Mouse (Mus musculus) neural tube, embryonic 14.5 days (tissue): ENCODE measurements at regions not wholly inside any gene's neighbourhood (a gene's known extent, or its start where the extent isn't known, plus 50 kb on each side); places are given as distances from the start of the nearest gene placed in this dataset.

Experiments used
- ATAC-seq: fragments of 200-750 bp; cut with Nextera tagmentation; 2 replicates; pipeline ENCODE4 v1.8.0; 2017; ENCODE audit warnings: low read depth, mild to moderate bottlenecking, moderate TSS enrichment, moderate library complexity
- H3K27ac ChIP-seq: fragments of 300-500 bp; sonication (generic); 2 replicates; pipeline ENCODE4 v1.5.1; 2014; ENCODE audit warnings: low read depth, mild to moderate bottlenecking, control low read depth, low read length, moderate library complexity, mixed read lengths
- H3K27me3 ChIP-seq: fragments of 300-500 bp; sonication (generic); 2 replicates; pipeline ENCODE4 v1.6.1; 2014; ENCODE audit warnings: low read length; ENCODE audit not compliant: control insufficient read depth, insufficient read depth
- H3K36me3 ChIP-seq: fragments of 300-500 bp; sonication (generic); 2 replicates; pipeline ENCODE4 v1.6.1; 2014; ENCODE audit warnings: low read length, mixed read lengths; ENCODE audit not compliant: control insufficient read depth, insufficient read depth
- H3K4me1 ChIP-seq: fragments of 300-500 bp; sonication (generic); 2 replicates; pipeline ENCODE4 v1.6.1; 2014; ENCODE audit warnings: low read length; ENCODE audit not compliant: control insufficient read depth, insufficient read depth
- H3K4me2 ChIP-seq: fragments of 300-500 bp; sonication (generic); 2 replicates; pipeline ENCODE4 v1.6.1; 2014; ENCODE audit warnings: mild to moderate bottlenecking, low read depth, low read length, control low read depth
- H3K4me3 ChIP-seq: fragments of 300-500 bp; sonication (generic); 2 replicates; pipeline ENCODE4 v1.5.1; 2014; ENCODE audit warnings: low read depth, low read length, control low read depth, mixed read lengths
- H3K9ac ChIP-seq: fragments of 300-500 bp; sonication (generic); replicated peaks from 2 replicates; pipeline ENCODE4 v1.6.1; 2014; ENCODE audit warnings: low read depth, mild to moderate bottlenecking, control low read depth, low read length, mixed read lengths
- H3K9me3 ChIP-seq: fragments of 300-500 bp; sonication (generic); 2 replicates; pipeline ENCODE4 v1.6.1; 2016; ENCODE audit warnings: low read length; ENCODE audit not compliant: control insufficient read depth
- WGBS: fragments of 180-500 bp; shearing (Covaris S2); extraction: QIAGEN DNeasy Blood & Tissue Kit; methylation state at CpG from one replicate; pipeline ENCODE4 v1.1.7; 2014; 5-methylcytosine and 5-hydroxymethylcytosine counted together

DNA sequence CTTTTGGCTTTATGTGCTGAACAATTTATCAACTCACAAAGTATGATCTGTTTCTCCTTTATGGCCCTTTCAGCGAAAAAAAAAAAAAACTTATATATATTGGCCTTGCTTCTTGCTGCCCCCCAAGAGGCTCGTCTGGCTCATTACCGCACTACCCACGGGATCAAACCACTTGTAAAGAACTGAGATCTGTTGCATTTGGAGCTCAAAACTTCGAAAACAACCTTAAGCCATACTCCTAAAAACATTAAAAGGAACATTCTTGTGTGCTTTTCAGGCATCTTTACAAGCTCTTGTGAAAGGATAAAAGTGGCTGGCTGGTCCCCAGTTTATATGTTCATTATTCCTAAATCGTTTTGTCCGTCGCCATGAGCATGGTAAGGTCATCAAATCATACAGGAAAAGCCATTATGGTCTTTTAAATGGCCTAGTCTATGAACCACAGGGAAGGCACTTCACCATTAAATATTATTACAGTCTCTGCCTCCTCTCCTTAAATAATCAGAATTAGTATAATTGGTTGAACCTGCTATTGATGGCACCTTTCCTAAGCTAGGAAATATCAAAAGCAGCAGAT lies 117.0 kb upstream of the Gimd1 start:
- no peaks in the 10 kb centered on the region for H3K9me3 ChIP-seq
- H3K27ac ChIP-seq, result no peak overlapping the region
- H3K36me3 ChIP-seq, result no peaks in the 10 kb centered on the region
- H3K9ac ChIP-seq, result no peak overlapping the region
- no peak overlapping the region for H3K4me3 ChIP-seq
- H3K4me1 ChIP-seq, result no peaks in the 10 kb centered on the region
- H3K4me2 ChIP-seq, result no peak overlapping the region
- WGBS, result 83% methylated on average over 8 of the region's 8 CpGs
- H3K27me3 ChIP-seq, result no peaks in the 10 kb centered on the region
- no peak for ATAC-seq

DNA sequence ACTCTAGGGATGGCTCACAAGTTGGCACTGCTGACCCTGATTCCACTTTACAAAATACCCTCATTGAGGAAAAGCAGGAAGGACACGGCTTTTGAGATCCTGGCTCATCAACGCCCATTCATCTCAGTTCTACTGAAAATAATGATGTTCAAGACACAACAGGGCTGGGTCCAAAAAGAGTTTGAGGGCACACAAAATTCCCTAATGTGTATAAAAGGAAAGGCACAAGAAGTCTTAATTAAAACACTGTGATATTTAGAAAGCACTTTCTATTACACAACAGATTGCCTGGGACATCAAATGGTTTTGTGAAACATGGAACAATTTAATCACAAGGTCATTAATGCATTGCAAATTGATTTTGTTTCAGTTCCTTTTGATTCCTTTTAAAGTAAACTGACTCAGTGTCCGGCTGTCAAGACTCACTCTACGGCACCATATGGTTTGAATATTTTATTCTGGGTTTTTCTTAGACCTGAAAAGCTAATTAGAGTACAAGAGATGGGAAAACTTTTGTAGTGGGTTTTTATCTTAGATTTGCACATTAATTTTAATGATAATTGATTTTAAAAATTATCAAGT lies 96.2 kb upstream of the Gimd1 start:
- H3K4me1 ChIP-seq, result no peaks in the 10 kb centered on the region
- H3K4me3 ChIP-seq, result no peak overlapping the region
- H3K27ac ChIP-seq, result no peak overlapping the region
- 75% methylated on average over 4 of the region's 4 CpGs for WGBS
- H3K4me2 ChIP-seq, result no peak overlapping the region
- no peaks in the 10 kb centered on the region for H3K9me3 ChIP-seq
- ATAC-seq, result no peak
- no peak overlapping the region for H3K9ac ChIP-seq
- H3K27me3 ChIP-seq, result no peaks in the 10 kb centered on the region
- no peaks in the 10 kb centered on the region for H3K36me3 ChIP-seq

DNA sequence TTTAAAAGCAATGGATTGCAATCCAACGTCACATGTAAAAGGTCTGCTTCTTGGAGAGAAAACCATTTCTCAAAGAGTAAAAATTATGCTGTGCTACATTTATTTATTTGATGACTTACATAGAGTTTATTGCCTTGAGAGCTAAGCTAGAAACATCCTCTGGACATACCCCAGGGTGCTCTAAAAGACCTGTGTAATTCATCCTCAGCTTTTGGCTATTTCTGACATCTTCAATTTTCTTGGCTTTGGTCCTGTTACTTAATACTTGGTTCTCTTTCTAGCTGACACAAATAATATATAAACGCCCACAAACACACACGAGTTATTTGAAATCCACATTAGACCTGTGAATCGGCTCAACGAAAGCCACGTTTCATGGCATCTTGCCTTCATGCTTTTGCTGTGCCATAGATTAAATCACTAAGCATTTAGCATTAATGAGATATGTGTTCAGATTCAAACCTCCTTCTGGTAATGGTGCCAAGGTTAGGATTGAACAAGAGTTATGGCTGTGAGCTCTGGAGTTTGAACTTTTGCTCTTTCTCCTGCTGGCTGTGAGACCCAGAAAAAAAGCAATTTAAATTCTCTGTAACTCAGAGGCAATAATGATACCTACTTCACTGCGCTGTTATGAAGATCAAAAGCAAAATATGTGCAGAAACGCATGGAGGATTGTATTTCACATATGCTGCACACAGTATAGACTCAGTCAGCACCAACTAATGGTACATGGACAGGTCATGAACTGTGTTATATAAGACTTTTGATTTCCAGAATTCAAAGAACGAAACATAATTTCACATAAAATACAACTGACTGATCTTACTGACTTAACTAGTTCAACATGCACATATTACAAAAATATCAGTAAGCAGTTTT lies 89.6 kb upstream of the Gimd1 start:
- 84% methylated on average over 9 of the region's 9 CpGs for WGBS

DNA sequence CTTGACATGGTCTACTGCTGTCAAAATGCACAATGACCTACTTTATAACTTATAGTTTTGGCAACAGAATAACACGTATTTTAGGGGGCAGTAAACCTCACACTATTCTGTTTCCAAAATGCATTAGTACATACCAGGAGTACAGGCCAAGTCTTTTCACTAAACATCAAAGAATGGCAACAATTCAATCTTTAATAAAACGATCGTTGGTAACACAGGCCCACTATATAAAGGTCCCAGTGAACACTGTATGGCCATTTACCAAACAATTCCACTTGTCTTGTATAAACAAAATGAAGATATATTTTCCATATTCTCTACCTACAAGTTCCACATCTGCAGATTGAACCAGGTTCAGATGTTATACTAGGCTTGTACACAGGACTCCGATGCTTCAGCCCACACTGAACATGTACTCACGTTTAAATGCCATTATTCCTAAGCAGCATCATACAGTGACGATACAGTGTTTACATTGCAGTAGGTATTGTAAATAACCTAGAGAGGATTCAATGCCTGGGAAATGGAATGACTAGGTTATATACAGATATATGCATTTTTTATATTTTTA lies 78.3 kb upstream of the Gimd1 start:
- no peaks in the 10 kb centered on the region for H3K36me3 ChIP-seq
- H3K4me1 ChIP-seq, result no peaks in the 10 kb centered on the region
- no peak overlapping the region for H3K4me2 ChIP-seq
- 91% methylated on average over 6 of the region's 6 CpGs for WGBS
- no peak for ATAC-seq
- H3K9me3 ChIP-seq, result no peaks in the 10 kb centered on the region
- no peaks in the 10 kb centered on the region for H3K27me3 ChIP-seq
- no peak overlapping the region for H3K4me3 ChIP-seq
- no peak overlapping the region for H3K9ac ChIP-seq
- H3K27ac ChIP-seq, result no peak overlapping the region

More for the DNA sequence above, 89.6 kb upstream of the Gimd1 start:
- H3K9ac ChIP-seq, result no peak overlapping the region
- ATAC-seq, result no peak
- H3K4me1 ChIP-seq, result no peaks in the 10 kb centered on the region
- no peak overlapping the region for H3K27ac ChIP-seq
- H3K36me3 ChIP-seq, result no peaks in the 10 kb centered on the region
- no peaks in the 10 kb centered on the region for H3K9me3 ChIP-seq
- H3K27me3 ChIP-seq, result no peaks in the 10 kb centered on the region
- H3K4me3 ChIP-seq, result no peak overlapping the region
- H3K4me2 ChIP-seq, result no peak overlapping the region

DNA sequence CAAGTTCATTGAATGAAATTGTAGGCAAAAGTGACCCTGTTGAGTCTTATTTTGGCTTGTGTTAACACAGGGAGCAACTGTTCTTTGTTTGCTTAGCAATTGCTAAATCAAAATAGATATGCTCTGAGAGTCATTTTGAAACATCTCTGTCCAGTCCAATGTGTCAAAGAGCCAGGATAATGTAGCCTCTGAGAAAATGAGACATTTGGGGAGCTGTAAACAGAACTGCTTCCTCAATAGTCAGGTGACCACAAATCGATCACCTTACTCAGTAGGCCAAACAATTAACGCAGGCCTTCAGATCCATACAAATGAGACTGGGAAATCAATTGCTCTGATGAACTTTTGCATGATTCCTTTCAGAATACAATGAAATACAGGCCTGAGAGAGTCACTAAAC lies 63.9 kb upstream of the Gimd1 start:
- no peak overlapping the region for H3K4me3 ChIP-seq

DNA sequence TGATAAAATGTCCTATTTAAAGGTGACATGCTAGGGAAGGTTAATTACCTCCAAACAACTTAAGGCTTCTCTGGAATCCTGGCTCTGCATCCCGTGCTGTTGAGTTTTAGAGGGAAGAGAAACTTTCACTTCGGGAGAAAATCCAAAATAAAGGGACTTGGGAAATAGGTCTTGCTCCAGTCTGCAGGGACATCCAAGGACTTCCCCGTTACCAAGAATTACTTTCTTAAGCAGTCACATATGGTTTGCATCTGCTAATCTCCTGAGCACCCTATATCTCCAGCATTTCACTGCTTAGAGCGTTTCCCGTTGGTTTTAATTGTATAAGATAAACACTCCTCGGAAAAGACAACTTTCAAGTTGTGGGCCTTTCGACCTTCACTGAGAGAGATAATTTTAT lies 63.3 kb upstream of the Gimd1 start:
- ATAC-seq, result no peak
- 86% methylated on average over 7 of the region's 7 CpGs for WGBS
- no peak overlapping the region for H3K4me3 ChIP-seq
- no peaks in the 10 kb centered on the region for H3K4me1 ChIP-seq
- H3K27me3 ChIP-seq, result no peaks in the 10 kb centered on the region
- H3K36me3 ChIP-seq, result no peaks in the 10 kb centered on the region
- no peak overlapping the region for H3K9ac ChIP-seq
- H3K27ac ChIP-seq, result no peak overlapping the region
- no peaks in the 10 kb centered on the region for H3K9me3 ChIP-seq
- H3K4me2 ChIP-seq, result no peak overlapping the region

More for the DNA sequence above, 63.9 kb upstream of the Gimd1 start:
- H3K4me2 ChIP-seq, result no peak overlapping the region
- no peaks in the 10 kb centered on the region for H3K9me3 ChIP-seq
- no peak for ATAC-seq
- no peak overlapping the region for H3K9ac ChIP-seq
- H3K27me3 ChIP-seq, result no peaks in the 10 kb centered on the region
- H3K36me3 ChIP-seq, result no peaks in the 10 kb centered on the region
- H3K4me1 ChIP-seq, result no peaks in the 10 kb centered on the region
- no peak overlapping the region for H3K27ac ChIP-seq
- 93% methylated on average over 2 of the region's 2 CpGs for WGBS
